Mouse (Mus musculus): Measurements from ENCODE around the gene Ssr2. TPM values are rescaled to one million over a fixed set of nuclear protein-coding genes. Genes with fewer than 3 reads are reported as not detected.

Gene Ssr2
- polyA plus RNA-seq, 1 experiment = 77.2 TPM

DNA sequence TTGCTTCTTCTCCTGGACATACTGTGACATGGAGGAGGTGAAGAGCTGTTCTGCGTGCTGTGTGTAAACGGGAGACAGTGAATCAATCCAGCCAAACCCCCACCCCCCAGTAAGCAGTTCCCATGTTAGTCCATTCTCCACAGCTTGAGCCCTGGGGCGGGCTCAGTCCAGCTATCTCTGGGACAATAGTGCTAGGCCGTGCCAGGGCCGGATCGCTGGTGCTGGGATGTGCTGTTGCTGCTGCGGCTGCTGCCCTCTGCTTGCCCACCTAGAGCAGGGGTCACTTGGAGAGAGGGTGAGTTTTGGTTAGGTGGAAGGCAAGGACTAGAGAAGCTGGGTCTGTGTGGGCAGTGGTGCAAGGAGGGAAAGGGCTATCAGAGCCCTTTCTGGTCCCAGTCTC lies 50.6 kb downstream of the Ssr2 start:
- no peak for DNase-seq (ENCODE audit: low read depth in 1 of 2, low spot score in 2 of 2)
- H3K4me1 ChIP-seq (ENCODE audit: control insufficient read depth, insufficient read depth, insufficient read length) = peaks cover 32% of the 10 kb centered on the region; the same call in 1 of the 2 replicates
- no peak overlapping the region for H3K27ac ChIP-seq (ENCODE audit: insufficient read depth, low read length)
- TF ChIP-seq CTCF (IDR thresholded peaks at IDR 0.05; ENCODE audit: extremely low read depth, insufficient read depth, insufficient read length, insufficient replicate concordance) = no peak
- no peak for TF ChIP-seq POLR2A (IDR thresholded peaks at IDR 0.05; ENCODE audit: low read depth, low read length)
- no peaks in the 10 kb centered on the region for H3K27me3 ChIP-seq (ENCODE audit: control insufficient read depth, insufficient read depth, low read length)
- peaks cover 28% of the 10 kb centered on the region for H3K36me3 ChIP-seq (ENCODE audit: control insufficient read depth, insufficient read depth, low read length)
- H3K4me3 ChIP-seq (ENCODE audit: extremely low read depth, insufficient read depth, insufficient read length) = no peak overlapping the region
- WGBS = 78% methylated on average over 7 of the region's 7 CpGs

DNA sequence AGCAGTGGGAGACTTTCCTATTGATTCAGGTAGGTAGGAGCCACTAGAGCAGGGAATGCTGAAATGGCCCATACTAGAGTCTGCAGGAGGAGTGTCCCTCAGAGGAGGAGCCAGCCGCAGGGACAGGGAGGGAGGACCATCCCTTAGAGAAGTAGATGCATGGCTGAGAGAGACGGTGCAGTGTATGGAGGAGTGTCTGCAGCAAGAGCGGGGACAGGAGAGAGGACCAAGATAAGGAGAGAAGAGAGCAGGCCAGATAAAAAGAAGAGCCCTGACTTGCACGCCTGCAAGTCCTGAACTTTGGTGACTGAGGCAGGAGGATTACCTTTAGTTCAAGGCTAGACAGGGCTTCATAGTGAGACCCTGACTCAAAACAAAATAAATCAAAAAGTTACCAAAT lies 51.4 kb downstream of the Ssr2 start:
- peak in 1 of 2 experiments; percentile 2 for DNase-seq (ENCODE audit: low read depth in 1 of 2, low spot score in 2 of 2)
- TF ChIP-seq POLR2A (IDR thresholded peaks at IDR 0.05; ENCODE audit: low read depth, low read length) (no peak), CTCF (IDR thresholded peaks at IDR 0.05; ENCODE audit: extremely low read depth, insufficient read depth, insufficient read length, insufficient replicate concordance) (no peak)
- Histone ChIP-seq H3K36me3 (ENCODE audit: control insufficient read depth, insufficient read depth, low read length) (peaks cover 34% of the 10 kb centered on the region), H3K27me3 (ENCODE audit: control insufficient read depth, insufficient read depth, low read length) (no peaks in the 10 kb centered on the region), H3K4me1 (ENCODE audit: control insufficient read depth, insufficient read depth, insufficient read length) (peaks cover 32% of the 10 kb centered on the region; the same call in 1 of the 2 replicates), H3K4me3 (ENCODE audit: extremely low read depth, insufficient read depth, insufficient read length) (no peak overlapping the region), H3K27ac (ENCODE audit: insufficient read depth, low read length) (no peak overlapping the region)
- 56% methylated on average over 4 of the region's 4 CpGs for WGBS

DNA sequence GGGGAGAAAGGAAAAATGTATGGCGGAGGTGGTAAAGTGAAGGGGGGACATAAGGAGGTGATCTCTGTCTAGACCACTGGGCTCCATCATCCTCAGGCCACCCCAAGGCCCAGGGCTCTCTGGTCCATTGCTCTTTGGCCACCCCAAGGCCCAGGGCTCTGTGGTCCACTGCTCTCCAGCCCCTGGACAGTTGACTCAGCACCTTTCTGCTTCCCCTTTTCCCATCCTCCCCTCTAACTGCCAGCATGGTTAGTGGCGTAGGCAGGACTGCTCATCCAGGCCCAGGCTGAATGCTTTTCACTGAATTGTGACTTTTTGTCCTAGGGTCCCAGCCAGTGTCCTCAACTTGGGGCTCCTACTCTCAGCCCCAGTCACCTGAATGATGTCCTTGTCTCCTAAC lies 51.9 kb downstream of the Ssr2 start:
- 82% methylated on average over 2 of the region's 2 CpGs for WGBS
- peaks cover 32% of the 10 kb centered on the region; the same call in 1 of the 2 replicates for H3K4me1 ChIP-seq (ENCODE audit: control insufficient read depth, insufficient read depth, insufficient read length)
- no peak for TF ChIP-seq POLR2A (IDR thresholded peaks at IDR 0.05; ENCODE audit: low read depth, low read length)
- no peak for TF ChIP-seq CTCF (IDR thresholded peaks at IDR 0.05; ENCODE audit: extremely low read depth, insufficient read depth, insufficient read length, insufficient replicate concordance)
- H3K36me3 ChIP-seq (ENCODE audit: control insufficient read depth, insufficient read depth, low read length) = peaks cover 37% of the 10 kb centered on the region
- no peaks in the 10 kb centered on the region for H3K27me3 ChIP-seq (ENCODE audit: control insufficient read depth, insufficient read depth, low read length)
- no peak overlapping the region for H3K27ac ChIP-seq (ENCODE audit: insufficient read depth, low read length)
- peak in 1 of 2 experiments; percentile 3 for DNase-seq (ENCODE audit: low read depth in 1 of 2, low spot score in 2 of 2)
- H3K4me3 ChIP-seq (ENCODE audit: extremely low read depth, insufficient read depth, insufficient read length) = no peak overlapping the region

GRCm38 (mm10) chr3:88628766-88629165 lies 53.1 kb downstream of the Ssr2 start:
- DNase-seq (ENCODE audit: low read depth in 1 of 2, low spot score in 2 of 2) = no peak
- WGBS = 55% methylated on average over 4 of the region's 4 CpGs
- H3K4me3 ChIP-seq (ENCODE audit: extremely low read depth, insufficient read depth, insufficient read length) = no peak overlapping the region
- peaks cover 29% of the 10 kb centered on the region; the same call in 1 of the 2 replicates for H3K4me1 ChIP-seq (ENCODE audit: control insufficient read depth, insufficient read depth, insufficient read length)
- TF ChIP-seq CTCF (IDR thresholded peaks at IDR 0.05; ENCODE audit: extremely low read depth, insufficient read depth, insufficient read length, insufficient replicate concordance) (no peak), POLR2A (IDR thresholded peaks at IDR 0.05; ENCODE audit: low read depth, low read length) (no peak)
- H3K27me3 ChIP-seq (ENCODE audit: control insufficient read depth, insufficient read depth, low read length) = no peaks in the 10 kb centered on the region
- no peak overlapping the region for H3K27ac ChIP-seq (ENCODE audit: insufficient read depth, low read length)
- H3K36me3 ChIP-seq (ENCODE audit: control insufficient read depth, insufficient read depth, low read length) = peaks cover 48% of the 10 kb centered on the region

GRCm38 (mm10) chr3:88629244-88629643 lies 53.6 kb downstream of the Ssr2 start:
- Histone ChIP-seq H3K36me3 (ENCODE audit: control insufficient read depth, insufficient read depth, low read length) (peaks cover 52% of the 10 kb centered on the region), H3K4me3 (ENCODE audit: extremely low read depth, insufficient read depth, insufficient read length) (no peak overlapping the region), H3K27ac (ENCODE audit: insufficient read depth, low read length) (no peak overlapping the region), H3K27me3 (ENCODE audit: control insufficient read depth, insufficient read depth, low read length) (no peaks in the 10 kb centered on the region), H3K4me1 (ENCODE audit: control insufficient read depth, insufficient read depth, insufficient read length) (peaks cover 26% of the 10 kb centered on the region; the same call in 1 of the 2 replicates)
- no peak for TF ChIP-seq CTCF (IDR thresholded peaks at IDR 0.05; ENCODE audit: extremely low read depth, insufficient read depth, insufficient read length, insufficient replicate concordance)
- TF ChIP-seq POLR2A (IDR thresholded peaks at IDR 0.05; ENCODE audit: low read depth, low read length) = no peak
- WGBS = 81% methylated on average over 13 of the region's 13 CpGs
- peak in 1 of 2 experiments; percentile 2 for DNase-seq (ENCODE audit: low read depth in 1 of 2, low spot score in 2 of 2)

DNA sequence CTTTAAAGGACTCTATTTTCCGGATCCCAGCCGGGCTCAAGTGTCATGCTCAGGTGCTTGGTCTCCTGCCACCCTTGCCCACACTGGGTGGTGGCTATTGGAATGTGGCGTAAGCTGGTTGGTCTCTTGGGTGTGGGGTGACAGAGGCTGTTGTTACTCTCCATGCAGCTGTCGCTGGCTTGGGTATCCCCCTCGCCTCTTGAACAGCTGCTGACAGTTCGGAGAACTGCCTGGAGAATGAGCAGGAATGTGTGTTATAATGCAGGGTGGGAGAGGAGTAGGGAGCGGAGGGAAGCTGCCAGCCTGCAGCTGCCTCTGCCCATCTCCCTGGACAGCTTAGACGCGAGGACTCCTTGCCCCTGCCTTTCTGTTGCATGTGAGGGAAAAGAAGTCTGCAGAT lies 54.3 kb downstream of the Ssr2 start:
- Histone ChIP-seq H3K36me3 (ENCODE audit: control insufficient read depth, insufficient read depth, low read length) (peaks cover 59% of the 10 kb centered on the region), H3K27me3 (ENCODE audit: control insufficient read depth, insufficient read depth, low read length) (no peaks in the 10 kb centered on the region), H3K27ac (ENCODE audit: insufficient read depth, low read length) (no peak overlapping the region), H3K4me3 (ENCODE audit: extremely low read depth, insufficient read depth, insufficient read length) (no peak overlapping the region), H3K4me1 (ENCODE audit: control insufficient read depth, insufficient read depth, insufficient read length) (peaks cover 19% of the 10 kb centered on the region; the same call in 1 of the 2 replicates)
- no peak for DNase-seq (ENCODE audit: low read depth in 1 of 2, low spot score in 2 of 2)
- WGBS = 81% methylated on average over 9 of the region's 9 CpGs
- no peak for TF ChIP-seq CTCF (IDR thresholded peaks at IDR 0.05; ENCODE audit: extremely low read depth, insufficient read depth, insufficient read length, insufficient replicate concordance)
- TF ChIP-seq POLR2A (IDR thresholded peaks at IDR 0.05; ENCODE audit: low read depth, low read length) = no peak

GRCm38 (mm10) chr3:88630849-88631341 lies 55.2 kb downstream of the Ssr2 start:
- 28% methylated on average over 6 of the region's 6 CpGs for WGBS

More at GRCm38 (mm10) chr3:88630849-88631341, 55.2 kb downstream of the Ssr2 start:
- Histone ChIP-seq H3K27me3 (ENCODE audit: control insufficient read depth, insufficient read depth, low read length) (no peaks in the 10 kb centered on the region), H3K36me3 (ENCODE audit: control insufficient read depth, insufficient read depth, low read length) (peaks cover 65% of the 10 kb centered on the region), H3K4me1 (ENCODE audit: control insufficient read depth, insufficient read depth, insufficient read length) (peaks cover 18% of the 10 kb centered on the region; the same call in 1 of the 2 replicates), H3K4me3 (ENCODE audit: extremely low read depth, insufficient read depth, insufficient read length) (no peak overlapping the region), H3K27ac (ENCODE audit: insufficient read depth, low read length) (0 out of 2 replicates have a peak overlapping the region, but pooled peaks have one; percentile 1)
- no peak for DNase-seq (ENCODE audit: low read depth in 1 of 2, low spot score in 2 of 2)
- TF ChIP-seq POLR2A (IDR thresholded peaks at IDR 0.05; ENCODE audit: low read depth, low read length) (no peak), CTCF (IDR thresholded peaks at IDR 0.05; ENCODE audit: extremely low read depth, insufficient read depth, insufficient read length, insufficient replicate concordance) (no peak)
